Mouse (Mus musculus) liver, embryonic 13.5 days (tissue): ENCODE measurements around the gene Cdc42ep2. TPM values are rescaled to one million over a fixed set of nuclear protein-coding genes. Genes with fewer than 3 reads are reported as not detected.
A peak's percentile ranks its signal among the peaks of the same experiment; 100 is the strongest.

Experiments used
- ATAC-seq: fragments of 200-750 bp; cut with Nextera tagmentation; 2 replicates; pipeline ENCODE4 v1.8.0; 2017; ENCODE audit warnings: low read depth, mild to moderate bottlenecking, moderate number of reproducible peaks, moderate library complexity
- DNase-seq: peaks from one replicate; pipeline ENCODE4 v3.0.0; 2022
- H3K27ac ChIP-seq: fragments of 300-500 bp; sonication (generic); 2 replicates; pipeline ENCODE4 v1.5.1; 2015; ENCODE audit warnings: moderate library complexity, mild to moderate bottlenecking, inconsistent platforms
- H3K27me3 ChIP-seq: fragments of 300-500 bp; sonication (generic); 2 replicates; pipeline ENCODE4 v1.6.1; 2015; ENCODE audit warnings: mild to moderate bottlenecking, inconsistent platforms
- H3K36me3 ChIP-seq: fragments of 300-500 bp; sonication (generic); 2 replicates; pipeline ENCODE4 v1.6.1; 2015; ENCODE audit warnings: mild to moderate bottlenecking, inconsistent platforms
- H3K4me1 ChIP-seq: fragments of 300-500 bp; sonication (generic); replicated peaks from 2 replicates; pipeline ENCODE4 v1.6.1; 2015; ENCODE audit warnings: inconsistent platforms
- H3K4me2 ChIP-seq: fragments of 300-500 bp; sonication (generic); 2 replicates; pipeline ENCODE4 v1.6.1; 2015; ENCODE audit warnings: inconsistent platforms, mild to moderate bottlenecking, moderate library complexity
- H3K4me3 ChIP-seq: fragments of 300-500 bp; sonication (generic); replicated peaks from 2 replicates; pipeline ENCODE4 v1.5.1; 2015; ENCODE audit warnings: mild to moderate bottlenecking, inconsistent platforms
- H3K9ac ChIP-seq: fragments of 300-500 bp; sonication (generic); 2 replicates; pipeline ENCODE4 v1.6.1; 2015; ENCODE audit warnings: mild to moderate bottlenecking, inconsistent platforms
- H3K9me3 ChIP-seq: fragments of 300-500 bp; sonication (generic); replicated peaks from 2 replicates; pipeline ENCODE4 v1.6.1; 2016; ENCODE audit warnings: inconsistent platforms
- WGBS: fragments of 180-500 bp; shearing (Covaris S2); methylation state at CpG from one replicate; pipeline ENCODE4 v1.1.7; 2015; ENCODE audit not compliant: insufficient replicate concordance; 5-methylcytosine and 5-hydroxymethylcytosine counted together
- polyA plus RNA-seq: library from polyadenylated mRNA; unstranded; fragments of >200 nt; fragmentation: Nextera tagmentation; extraction: Ambion mirVana; gene quantifications from 2 replicates; pipeline ENCODE4 v1.2.1, GENCODE M21; 2015

The Cdc42ep2 gene
- 2.7 and 3.0 TPM in 2 replicates for polyA plus RNA-seq

DNA sequence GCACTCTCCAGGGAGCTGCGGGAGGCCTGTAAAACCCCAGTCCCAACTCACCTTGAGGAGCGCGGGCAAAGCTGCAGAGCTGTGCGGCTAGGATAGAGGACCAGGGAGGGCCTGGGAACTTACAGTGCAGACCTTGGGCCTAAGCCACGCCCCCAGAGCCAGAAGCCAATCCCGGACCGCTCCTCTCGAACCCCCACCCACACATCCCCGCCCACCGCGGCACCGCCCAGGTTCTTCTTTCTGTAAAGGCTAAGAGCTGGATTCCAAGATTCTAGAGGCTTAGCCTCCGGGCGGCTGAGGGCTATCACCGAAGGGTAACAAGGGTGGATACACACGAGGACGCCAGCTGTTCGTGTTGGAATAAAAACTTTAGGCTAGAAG is at the start of gene Cdc42ep2:
Gene Cdc42ep2 (minus strand): TSS at position 104 of the 381 bp plus-strand sequence.
- peak; percentile 89 for ATAC-seq
- H3K27me3 ChIP-seq: peaks cover 19% of the 10 kb centered on the region
- H3K4me1 ChIP-seq: peaks cover 64% of the 10 kb centered on the region
- peak; percentile 96 for DNase-seq
- peak within 1 kb of the TSS; percentile 74 for H3K9ac ChIP-seq
- H3K4me3 ChIP-seq: peak within 1 kb of the TSS; percentile 63
- peak within 1 kb of the TSS; percentile 92 for H3K4me2 ChIP-seq
- H3K27ac ChIP-seq: peak within 1 kb of the TSS; percentile 76
- WGBS: under 1% methylated on average over 18 of the region's 18 CpGs
- no peaks in the 10 kb centered on the region for H3K36me3 ChIP-seq
- H3K9me3 ChIP-seq: no peaks in the 10 kb centered on the region

DNA sequence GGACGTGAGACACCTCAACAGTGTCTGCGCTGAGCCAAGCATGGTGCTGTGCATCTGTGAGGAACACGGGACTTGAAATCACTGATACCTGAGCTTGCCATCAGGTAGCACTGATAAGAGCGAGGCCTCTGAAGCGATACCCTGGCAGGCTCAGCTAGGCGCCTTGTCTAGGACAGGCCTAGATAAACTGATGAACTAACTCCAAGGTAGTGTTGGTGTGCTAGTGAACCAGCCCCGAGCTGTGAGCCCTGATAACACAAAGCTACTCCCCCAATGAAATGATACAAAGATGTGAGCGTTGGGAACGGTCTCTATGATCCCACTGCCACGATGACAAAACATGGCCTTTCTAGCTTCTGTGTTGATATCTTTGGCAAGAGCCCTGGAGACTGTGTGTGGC is 43.0 kb upstream of the Cdc42ep2 start:
- no peaks in the 10 kb centered on the region for H3K36me3 ChIP-seq
- H3K27me3 ChIP-seq: no peaks in the 10 kb centered on the region
- H3K27ac ChIP-seq: peak overlapping the region; percentile 93
- peaks cover 76% of the 10 kb centered on the region for H3K4me1 ChIP-seq
- peak overlapping the region; percentile 73 for H3K4me2 ChIP-seq
- peak overlapping the region; percentile 60; the same call in 1 of the 2 replicates for H3K9ac ChIP-seq
- peak; percentile 86 for ATAC-seq
- H3K4me3 ChIP-seq: no peak overlapping the region
- DNase-seq: peak; percentile 77
- WGBS: 19% methylated on average over 10 of the region's 10 CpGs
- no peaks in the 10 kb centered on the region for H3K9me3 ChIP-seq

DNA sequence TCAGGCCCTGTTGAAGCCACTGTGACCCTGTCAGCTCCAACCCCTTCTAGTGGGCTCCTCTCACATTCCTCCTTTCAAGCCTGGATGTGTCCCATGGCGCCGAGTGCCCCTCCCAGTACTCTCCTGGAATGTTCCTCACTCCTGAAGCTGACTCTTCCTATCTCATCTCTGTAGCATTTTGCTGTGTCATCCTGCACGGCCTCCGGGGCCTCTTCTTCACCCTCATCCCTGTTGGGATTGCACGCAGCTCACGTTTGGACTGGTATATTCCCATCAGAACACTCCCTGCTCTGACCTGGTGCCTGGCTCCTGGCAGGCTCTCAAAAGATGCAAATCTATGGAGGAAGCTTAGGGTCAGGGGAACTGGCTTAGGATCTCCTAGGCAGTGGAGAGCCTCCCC is 42.2 kb upstream of the Cdc42ep2 start:
- peak overlapping the region; percentile 73 for H3K4me2 ChIP-seq
- peak overlapping the region; percentile 34 for H3K4me3 ChIP-seq

GRCm38 (mm10) chr19:5965910-5966309 is 41.3 kb upstream of the Cdc42ep2 start:
- Histone ChIP-seq H3K4me3 (no peak overlapping the region), H3K4me2 (peak overlapping the region; percentile 73; the same call in 1 of the 2 replicates), H3K9ac (peak overlapping the region; percentile 60; the same call in 1 of the 2 replicates), H3K4me1 (peaks cover 85% of the 10 kb centered on the region), H3K9me3 (no peaks in the 10 kb centered on the region), H3K36me3 (peaks cover 10% of the 10 kb centered on the region), H3K27me3 (no peaks in the 10 kb centered on the region), H3K27ac (peak overlapping the region; percentile 93)
- no peak for ATAC-seq
- WGBS: 84% methylated on average over 2 of the region's 2 CpGs
- DNase-seq: no peak

More for the DNA sequence above, 42.2 kb upstream of the Cdc42ep2 start:
- DNase-seq: peak; percentile 75
- ATAC-seq: peak; percentile 66
- peak overlapping the region; percentile 93 for H3K27ac ChIP-seq
- H3K9me3 ChIP-seq: no peaks in the 10 kb centered on the region
- peak overlapping the region; percentile 60 for H3K9ac ChIP-seq
- no peaks in the 10 kb centered on the region for H3K27me3 ChIP-seq
- H3K36me3 ChIP-seq: peaks cover 2% of the 10 kb centered on the region
- 30% methylated on average over 6 of the region's 6 CpGs for WGBS
- peaks cover 81% of the 10 kb centered on the region for H3K4me1 ChIP-seq

DNA sequence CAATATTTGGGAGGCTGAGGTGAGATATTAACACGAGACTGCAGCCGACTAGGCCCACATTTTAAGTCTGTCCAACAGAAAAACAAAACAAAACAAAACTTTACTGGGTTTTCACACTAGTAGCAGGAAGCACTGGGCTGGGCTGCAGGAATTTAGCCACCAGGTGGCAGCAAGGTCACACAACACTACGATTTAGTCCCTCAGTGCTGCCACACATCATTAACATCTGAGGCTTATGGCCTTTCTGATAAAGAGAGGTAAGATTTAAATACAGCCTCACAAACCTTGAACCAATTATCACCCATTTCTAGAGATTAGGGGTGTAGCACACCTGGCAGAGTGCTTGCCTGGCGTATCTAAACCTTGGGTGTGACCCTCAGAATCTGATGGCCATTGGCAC is 40.7 kb upstream of the Cdc42ep2 start:
- peak; percentile 74 for DNase-seq
- H3K27me3 ChIP-seq: no peaks in the 10 kb centered on the region
- WGBS: 5% methylated on average over 4 of the region's 4 CpGs
- peaks cover 90% of the 10 kb centered on the region for H3K4me1 ChIP-seq
- no peak for ATAC-seq
- H3K9me3 ChIP-seq: no peaks in the 10 kb centered on the region
- H3K9ac ChIP-seq: peak overlapping the region; percentile 85
- H3K4me3 ChIP-seq: 0 out of 2 replicates have a peak overlapping the region, but pooled peaks have one; percentile 76
- peak overlapping the region; percentile 84 for H3K4me2 ChIP-seq
- peaks cover 17% of the 10 kb centered on the region for H3K36me3 ChIP-seq
- peak overlapping the region; percentile 93 for H3K27ac ChIP-seq

DNA sequence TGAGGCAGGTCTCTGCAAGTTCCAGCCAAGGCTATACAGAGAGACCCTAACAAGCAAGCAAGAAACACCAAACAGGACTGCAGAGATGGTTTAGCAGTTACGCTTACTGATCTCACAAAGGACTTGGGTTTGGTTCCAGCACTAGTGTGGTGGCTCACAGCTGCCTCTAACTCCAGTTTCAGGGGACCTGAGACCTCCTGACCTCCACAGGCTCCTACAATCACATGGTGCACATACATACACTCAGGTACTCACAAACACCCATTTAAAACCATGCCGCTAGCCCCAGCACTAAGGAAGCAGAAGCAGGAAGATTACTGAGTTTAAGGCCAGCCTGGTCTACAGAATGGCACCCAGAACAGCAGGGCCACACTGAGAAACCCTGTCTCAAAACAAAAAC is 40.2 kb upstream of the Cdc42ep2 start:
- H3K9me3 ChIP-seq: no peaks in the 10 kb centered on the region
- peak overlapping the region; percentile 80 for H3K27ac ChIP-seq
- peak overlapping the region; percentile 84 for H3K4me2 ChIP-seq
- ATAC-seq: no peak
- H3K4me3 ChIP-seq: peak overlapping the region; percentile 76
- peak overlapping the region; percentile 85 for H3K9ac ChIP-seq
- WGBS: 85% methylated on average over 2 of the region's 2 CpGs
- peaks cover 21% of the 10 kb centered on the region for H3K36me3 ChIP-seq
- H3K27me3 ChIP-seq: no peaks in the 10 kb centered on the region
- peaks cover 85% of the 10 kb centered on the region for H3K4me1 ChIP-seq
- no peak for DNase-seq

GRCm38 (mm10) chr19:5963883-5964562 is 39.4 kb upstream of the Cdc42ep2 start, which contains the start of gene Pola2:
Gene Pola2, minus strand, starts transcription at chr19:5964202.
- Histone ChIP-seq H3K36me3 (peaks cover 29% of the 10 kb centered on the region), H3K4me3 (peak within 1 kb of the TSS; percentile 76), H3K27me3 (no peaks in the 10 kb centered on the region), H3K9ac (peak within 1 kb of the TSS; percentile 85), H3K9me3 (no peaks in the 10 kb centered on the region), H3K4me1 (peaks cover 79% of the 10 kb centered on the region), H3K27ac (peak within 1 kb of the TSS; percentile 80), H3K4me2 (peak within 1 kb of the TSS; percentile 84)
- peak; percentile 68 for ATAC-seq
- WGBS: under 1% methylated on average over 50 of the region's 50 CpGs
- peak; percentile 87 for DNase-seq

- Histone ChIP-seq H3K9ac (peak overlapping the region; percentile 85), H3K4me2 (peak overlapping the region; percentile 84), H3K36me3 (peaks cover 43% of the 10 kb centered on the region), H3K27me3 (no peaks in the 10 kb centered on the region), H3K4me3 (peak overlapping the region; percentile 76), H3K9me3 (no peaks in the 10 kb centered on the region), H3K4me1 (peaks cover 72% of the 10 kb centered on the region), H3K27ac (peak overlapping the region; percentile 80)
- ATAC-seq (no peak), DNase-seq (no peak)
- 21% methylated on average over 1 of the region's 1 CpGs for WGBS
These were observed 38.0 kb upstream of the Cdc42ep2 start for GRCm38 (mm10) chr19:5962651-5963050.

DNA sequence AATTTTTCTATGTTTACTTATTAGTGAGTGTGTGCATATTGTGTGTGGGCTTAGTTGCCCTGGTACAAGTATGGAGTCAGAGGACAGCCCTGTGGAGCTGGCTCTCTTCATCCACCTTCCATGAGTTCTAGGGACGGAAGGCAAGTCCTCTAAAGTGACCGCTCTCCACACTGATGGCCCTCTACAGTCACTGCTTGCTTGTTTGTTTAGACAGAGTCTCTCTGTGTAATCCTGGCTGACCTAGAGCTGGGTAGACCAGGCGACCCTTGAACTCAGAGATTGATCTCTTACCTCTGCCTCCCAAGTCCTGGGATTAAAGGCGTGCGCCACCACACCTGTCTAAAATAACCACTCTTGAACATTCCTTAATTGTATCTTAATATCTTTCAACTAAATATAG is 32.8 kb upstream of the Cdc42ep2 start:
- peak overlapping the region; percentile 50; the same call in 1 of the 2 replicates for H3K27ac ChIP-seq
- no peak overlapping the region for H3K9ac ChIP-seq
- H3K36me3 ChIP-seq: peaks cover 93% of the 10 kb centered on the region

GRCm38 (mm10) chr19:5956685-5957084 is 32.1 kb upstream of the Cdc42ep2 start:
- ATAC-seq: peak; percentile 54; the same call in 1 of the 2 replicates

More for the DNA sequence above, 32.8 kb upstream of the Cdc42ep2 start:
- no peak overlapping the region for H3K4me3 ChIP-seq
- H3K4me1 ChIP-seq: peaks cover 48% of the 10 kb centered on the region
- H3K4me2 ChIP-seq: no peak overlapping the region
- ATAC-seq (0 out of 2 replicates have a peak, but pooled peaks have one; percentile 46), DNase-seq (no peak)
- H3K27me3 ChIP-seq: no peaks in the 10 kb centered on the region
- no peaks in the 10 kb centered on the region for H3K9me3 ChIP-seq
- 76% methylated on average over 5 of the region's 5 CpGs for WGBS

More at GRCm38 (mm10) chr19:5956685-5957084, 32.1 kb upstream of the Cdc42ep2 start:
- H3K4me2 ChIP-seq: no peak overlapping the region
- peaks cover 48% of the 10 kb centered on the region for H3K4me1 ChIP-seq
- DNase-seq: peak; percentile 64
- no peaks in the 10 kb centered on the region for H3K27me3 ChIP-seq
- no peak overlapping the region for H3K9ac ChIP-seq
- H3K36me3 ChIP-seq: peaks cover 97% of the 10 kb centered on the region
- no peaks in the 10 kb centered on the region for H3K9me3 ChIP-seq
- H3K4me3 ChIP-seq: no peak overlapping the region
- H3K27ac ChIP-seq: peak overlapping the region; percentile 50; the same call in 1 of the 2 replicates
- 20% methylated on average over 3 of the region's 3 CpGs for WGBS
